Mouse (Mus musculus): ENCODE data around the gene Mrps11.
A peak's percentile ranks its signal among the peaks of the same experiment; 100 is the strongest.

Mrps11 gene

GRCm38 (mm10) chr7:78793895-78794570 lies 11.1 kb downstream of the Mrps11 start:
- no peak for DNase-seq

GRCm38 (mm10) chr7:78794571-78795092 lies 11.7 kb downstream of the Mrps11 start:
- DNase-seq, result no peak

DNA sequence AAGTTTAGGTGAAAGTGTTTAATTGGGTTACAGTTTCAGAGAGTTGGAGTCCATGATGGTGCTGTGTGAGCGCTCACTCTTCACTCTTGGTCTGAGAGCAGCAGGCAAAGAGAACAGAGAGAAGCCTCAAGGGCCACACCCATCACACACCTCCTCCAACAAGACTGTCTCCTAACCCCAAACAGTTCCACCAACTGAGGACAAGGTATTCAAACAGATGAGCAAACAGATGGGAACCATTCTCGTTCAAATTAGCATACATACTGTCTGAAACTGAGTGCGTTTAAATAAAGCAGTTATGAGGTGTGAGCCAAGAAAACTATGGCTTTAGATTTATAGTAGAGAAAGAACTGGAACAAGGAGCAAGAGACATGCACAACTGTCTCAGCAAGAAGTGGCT lies 13.7 kb downstream of the Mrps11 start:
- no peak for DNase-seq

DNA sequence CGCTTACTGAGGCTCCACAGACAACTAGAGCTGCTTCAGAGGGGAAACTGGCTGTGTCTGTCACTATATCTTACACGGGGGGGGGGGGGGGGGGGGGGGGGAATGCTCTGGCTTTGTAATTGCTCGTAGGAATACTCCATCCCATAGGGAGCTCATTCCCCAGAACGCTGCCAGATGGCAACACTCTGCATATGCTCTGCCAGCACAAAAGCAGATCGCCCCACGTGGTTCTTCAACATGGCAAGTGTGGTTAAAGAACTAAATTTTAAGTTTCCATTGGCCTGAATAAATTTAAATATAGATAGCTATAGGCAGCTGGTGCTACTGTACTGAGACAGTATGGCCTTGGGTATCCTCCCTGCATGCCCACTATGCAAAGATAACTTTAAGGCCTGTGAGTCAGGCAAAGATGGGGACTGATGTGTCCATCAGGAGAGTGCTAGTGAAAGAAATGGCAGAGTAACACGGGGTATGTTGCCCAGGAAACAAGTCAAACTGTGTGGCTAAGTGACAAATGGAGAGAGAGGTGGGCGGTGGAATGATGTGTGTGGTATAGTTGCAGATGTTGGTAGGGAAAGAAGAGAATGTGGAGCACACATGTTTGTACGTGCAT lies 15.0 kb downstream of the Mrps11 start:
- no peak for DNase-seq

GRCm38 (mm10) chr7:78799730-78800496 lies 17.0 kb downstream of the Mrps11 start:
- no peak for DNase-seq

DNA sequence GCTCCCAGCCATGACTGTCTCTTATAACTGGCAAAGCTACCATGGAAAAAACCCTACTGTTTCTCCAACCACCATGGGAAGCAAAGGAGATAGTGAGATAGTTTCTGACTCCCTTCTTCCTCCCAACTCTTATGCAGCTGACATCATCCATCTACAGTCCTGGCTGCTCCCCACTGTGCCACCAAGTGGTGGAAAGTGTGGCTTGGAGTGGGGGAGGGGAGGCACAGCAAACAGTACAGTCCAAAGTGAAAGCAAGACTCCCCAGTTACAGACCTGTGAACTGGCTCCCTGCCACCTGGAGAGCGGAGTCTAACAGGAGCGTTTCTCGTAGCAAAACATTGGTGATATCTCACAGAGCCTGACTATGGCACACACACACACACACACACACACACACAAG lies 20.9 kb downstream of the Mrps11 start:
- DNase-seq, result peak; percentile 15

DNA sequence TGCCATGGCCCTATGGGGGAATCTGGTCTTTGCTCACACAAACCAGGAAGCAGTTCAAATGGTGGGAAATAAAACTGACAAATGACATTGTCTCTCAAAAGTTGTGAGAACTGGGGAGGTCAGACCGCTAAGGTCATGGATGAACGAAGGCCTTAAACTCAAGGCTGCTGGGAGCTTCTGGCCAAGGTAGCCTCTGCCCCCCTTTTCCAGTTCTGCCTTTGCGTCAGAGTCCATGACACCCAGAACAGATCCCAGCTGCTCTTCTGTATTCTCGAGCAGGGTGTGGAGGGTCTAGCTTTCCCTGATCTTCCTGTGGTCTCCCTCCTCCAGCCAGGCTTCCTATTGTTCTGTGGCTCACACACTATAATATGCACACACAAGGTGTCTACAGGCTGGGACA lies 24.3 kb downstream of the Mrps11 start:
- no peak for DNase-seq

DNA sequence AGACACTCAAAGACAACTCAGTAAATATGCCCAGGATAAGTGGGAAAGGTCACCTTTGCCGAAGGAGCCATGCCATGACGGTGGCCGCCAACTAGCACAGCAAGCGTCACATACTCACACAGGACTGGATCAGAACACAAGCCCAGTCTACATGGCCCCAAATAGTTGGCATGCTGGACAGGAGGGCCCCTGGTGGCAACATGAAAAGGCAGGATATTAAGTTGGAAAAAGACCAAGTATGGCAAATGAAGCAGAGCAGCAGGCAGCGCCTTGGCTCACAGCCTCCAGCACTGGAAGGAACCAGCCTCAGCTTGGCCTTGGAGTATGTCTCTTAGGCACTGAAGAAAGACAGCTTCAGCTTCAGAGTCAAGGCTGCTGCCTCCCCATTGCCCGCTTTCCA lies 30.9 kb downstream of the Mrps11 start:
- DNase-seq, result peak; percentile 49

GRCm38 (mm10) chr7:78814766-78815165 lies 31.8 kb downstream of the Mrps11 start:
- peak; percentile 46 for DNase-seq

DNA sequence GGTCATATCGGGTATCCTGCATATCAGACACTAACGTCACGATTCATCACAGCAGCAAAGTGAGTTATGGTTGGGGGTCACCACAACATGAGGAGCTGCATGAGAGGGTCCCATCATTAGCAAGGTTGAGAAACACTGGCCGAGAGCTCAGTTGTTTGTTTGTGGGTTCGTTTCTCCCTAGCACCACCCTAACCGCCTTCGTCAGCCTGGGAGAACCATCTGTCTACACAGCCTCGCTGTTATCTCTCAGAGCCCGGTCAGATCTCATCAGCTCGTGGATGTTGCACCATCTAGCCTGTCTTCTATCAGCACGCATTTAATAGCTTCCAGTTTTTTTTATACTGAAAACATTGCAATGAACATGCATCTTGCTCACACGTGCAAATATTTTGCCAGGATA lies 35.4 kb downstream of the Mrps11 start:
- no peak for DNase-seq

GRCm38 (mm10) chr7:78826682-78827385 lies 43.9 kb downstream of the Mrps11 start:
- no peak for DNase-seq

DNA sequence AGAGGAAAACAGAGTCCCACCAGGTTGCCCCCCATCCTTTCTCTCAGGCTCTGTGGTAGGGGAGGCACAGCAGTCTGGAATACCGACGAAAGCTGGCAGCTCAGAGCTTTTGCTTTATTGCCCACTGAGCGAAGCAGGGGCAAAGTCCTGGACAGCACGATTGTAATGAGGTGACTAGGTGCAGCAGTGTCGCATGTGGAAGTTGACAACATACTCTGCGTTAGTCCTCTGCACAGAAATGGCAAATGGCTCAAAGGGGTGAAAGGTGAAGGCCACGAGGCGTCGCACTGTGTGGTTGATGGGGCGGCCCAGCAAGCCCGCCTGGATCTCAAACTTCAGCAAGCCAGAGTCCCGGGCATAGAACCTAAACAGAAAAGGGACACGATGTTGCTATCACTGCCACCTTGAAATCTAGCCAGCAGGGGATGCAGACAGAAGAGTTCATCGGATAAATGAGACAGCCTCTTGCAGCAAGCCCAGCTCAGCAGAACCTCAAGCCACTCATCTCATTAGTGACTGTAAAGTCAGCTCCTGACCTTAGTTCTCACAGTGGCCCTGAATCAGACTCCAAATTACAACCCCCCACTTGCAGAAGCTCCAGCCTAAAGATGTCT lies 44.9 kb downstream of the Mrps11 start:
- DNase-seq, result no peak

DNA sequence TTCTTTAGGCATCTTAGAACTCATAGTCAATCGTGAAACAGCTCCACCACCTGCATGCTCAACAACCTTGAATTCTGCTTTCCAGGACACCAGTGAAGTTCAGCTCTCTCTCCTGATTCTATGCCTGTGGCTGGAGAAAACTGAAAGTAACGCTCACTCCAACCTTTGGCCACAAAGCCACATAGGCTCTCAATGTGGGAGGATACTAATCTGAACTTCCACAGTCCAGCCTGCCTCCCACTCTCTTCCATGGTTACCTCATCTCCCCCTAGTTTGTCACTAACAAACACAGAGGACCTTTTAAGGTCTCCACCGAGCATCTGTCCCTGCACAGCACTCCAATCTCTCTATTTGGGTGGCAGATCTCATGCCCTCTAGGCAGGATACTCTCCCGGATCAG lies 52.7 kb downstream of the Mrps11 start:
- no peak for DNase-seq

DNA sequence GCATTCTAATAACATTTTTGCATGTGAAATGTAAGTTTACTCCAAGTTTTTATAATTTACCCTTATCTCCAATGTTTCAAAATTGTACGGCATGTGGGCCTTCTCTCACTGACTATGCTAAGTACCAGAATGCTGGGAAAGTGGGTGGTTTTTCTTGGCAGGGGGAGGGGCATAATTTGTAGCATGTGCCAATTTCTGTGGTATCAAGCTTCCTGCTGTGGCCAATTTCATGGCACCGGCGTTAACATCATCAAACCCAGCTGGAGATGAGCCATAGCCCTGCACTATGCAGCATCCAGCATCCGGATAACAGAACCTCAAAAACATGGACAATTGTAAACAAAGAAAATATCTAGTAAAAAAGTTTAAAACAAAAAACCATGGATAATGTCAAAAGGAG lies 54.3 kb downstream of the Mrps11 start:
- DNase-seq, result no peak

DNA sequence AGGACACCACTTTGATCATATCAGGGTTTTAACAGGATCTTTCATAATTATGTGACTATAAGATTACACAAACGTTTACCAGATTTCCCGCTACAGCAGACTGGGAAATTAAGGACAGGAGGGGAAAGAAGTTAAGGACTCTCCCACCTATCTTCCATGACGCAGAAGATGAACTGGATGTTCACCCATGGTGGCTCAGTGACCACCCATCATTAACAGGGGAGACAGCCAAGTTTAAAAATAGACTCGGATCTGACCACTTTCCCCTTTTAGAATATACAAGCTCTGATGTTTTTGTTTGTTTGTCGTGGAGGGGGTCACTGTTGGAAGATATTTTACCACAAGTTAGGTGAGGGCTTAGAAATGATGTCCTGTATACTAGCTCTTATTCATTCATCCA lies 58.7 kb downstream of the Mrps11 start:
- DNase-seq, result no peak

All from kidney, adult 18-20 months (tissue).